Mouse (Mus musculus): ENCODE data around the gene Bmyc.

DNA sequence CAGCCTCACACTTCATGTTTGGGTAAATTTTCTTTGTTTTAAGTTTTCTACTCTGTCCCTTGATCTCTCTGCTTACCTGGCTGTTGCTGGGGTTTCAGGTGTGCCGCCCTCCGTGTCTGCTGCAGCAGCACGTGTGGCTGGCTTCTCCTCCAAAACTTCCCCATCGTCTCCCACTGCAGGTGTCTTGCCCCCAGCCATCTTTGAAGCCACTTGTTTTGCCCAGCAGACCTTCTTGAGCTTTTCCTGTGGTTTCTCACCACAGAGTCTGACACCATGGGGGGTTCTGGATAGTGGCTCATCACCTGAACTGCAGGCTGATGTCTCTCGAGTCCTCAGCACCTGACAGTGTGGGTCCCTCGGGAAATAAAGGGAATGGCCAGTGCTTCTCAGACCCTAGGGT, 27.0 kb upstream of the Bmyc start:
- TF ChIP-seq CTCF (IDR thresholded peaks at IDR 0.05; ENCODE audit: low read depth, low read length) = no peak
- no peak for TF ChIP-seq GATA1 (IDR thresholded peaks at IDR 0.05; ENCODE audit: borderline replicate concordance, low read length)

Data from G1E (cell line).